Mouse (Mus musculus) intestine, embryonic 16.5 days (tissue): ENCODE results near the gene Rab36. TPM values are rescaled to one million over a fixed set of nuclear protein-coding genes. Genes with fewer than 3 reads are reported as not detected.

Experiments used
- ATAC-seq: fragments of 200-750 bp; cut with Nextera tagmentation; 2 replicates; pipeline ENCODE4 v1.8.0; 2017; ENCODE audit warnings: moderate TSS enrichment, moderate library complexity
- H3K27ac ChIP-seq: fragments of 300-500 bp; sonication (generic); 2 replicates; pipeline ENCODE4 v1.5.1; 2014; ENCODE audit warnings: mild to moderate bottlenecking, low read length
- H3K27me3 ChIP-seq: fragments of 300-500 bp; sonication (generic); replicated peaks from 2 replicates; pipeline ENCODE4 v1.6.1; 2014; ENCODE audit warnings: low read length, control low read depth, mixed read lengths; ENCODE audit not compliant: control insufficient read depth, insufficient read depth
- H3K36me3 ChIP-seq: fragments of 300-500 bp; sonication (generic); 2 replicates; pipeline ENCODE4 v1.6.1; 2014; ENCODE audit warnings: low read length, control low read depth; ENCODE audit not compliant: control insufficient read depth, insufficient read depth
- H3K4me1 ChIP-seq: fragments of 300-500 bp; sonication (generic); 2 replicates; pipeline ENCODE4 v1.6.1; 2014; ENCODE audit warnings: low read length, control low read depth, mixed read lengths; ENCODE audit not compliant: control insufficient read depth, insufficient read depth
- H3K4me2 ChIP-seq: fragments of 300-500 bp; sonication (generic); 2 replicates; pipeline ENCODE4 v1.6.1; 2014; ENCODE audit warnings: low read depth, low read length, control low read depth
- H3K4me3 ChIP-seq: fragments of 300-500 bp; sonication (generic); 2 replicates; pipeline ENCODE4 v1.5.1; 2014; ENCODE audit warnings: mild to moderate bottlenecking, low read length
- H3K9ac ChIP-seq: fragments of 300-500 bp; sonication (generic); 2 replicates; pipeline ENCODE4 v1.6.1; 2014; ENCODE audit warnings: low read depth, low read length
- H3K9me3 ChIP-seq: fragments of 300-500 bp; sonication (generic); 2 replicates; pipeline ENCODE4 v1.6.1; 2016; ENCODE audit warnings: low read length, control low read depth; ENCODE audit not compliant: control insufficient read depth
- WGBS: fragments of 180-500 bp; shearing (Covaris S2); extraction: QIAGEN DNeasy Blood & Tissue Kit; methylation state at CpG from one replicate; pipeline ENCODE4 v1.1.7; 2014; 5-methylcytosine and 5-hydroxymethylcytosine counted together
- polyA plus RNA-seq: library from polyadenylated mRNA; unstranded; fragments of >200 nt; fragmentation: Nextera tagmentation; extraction: Ambion mirVana; gene quantifications from 2 replicates; pipeline ENCODE4 v1.2.1, GENCODE M21; 2015

The Rab36 gene
- polyA plus RNA-seq, 1 experiment from 2014 or later = 5.5 TPM

GRCm38 (mm10) chr10:75063301-75063965, 26.6 kb downstream of the Rab36 start:
- peak overlapping the region; percentile 89 for H3K4me3 ChIP-seq
- WGBS = 43% methylated on average over 12 of the region's 12 CpGs
- peaks cover 45% of the 10 kb centered on the region for H3K4me1 ChIP-seq

GRCm38 (mm10) chr10:75065691-75066090, 28.8 kb downstream of the Rab36 start:
- WGBS = 73% methylated on average over 6 of the region's 6 CpGs
- Histone ChIP-seq H3K4me1 (peaks cover 53% of the 10 kb centered on the region), H3K9me3 (no peaks in the 10 kb centered on the region), H3K27ac (no peak overlapping the region), H3K9ac (no peak overlapping the region), H3K4me2 (no peak overlapping the region), H3K4me3 (no peak overlapping the region), H3K36me3 (no peaks in the 10 kb centered on the region), H3K27me3 (no peaks in the 10 kb centered on the region)
- ATAC-seq = no peak

More at GRCm38 (mm10) chr10:75063301-75063965, 26.6 kb downstream of the Rab36 start:
- Histone ChIP-seq H3K9me3 (no peaks in the 10 kb centered on the region), H3K9ac (peak overlapping the region; percentile 29; the same call in 1 of the 2 replicates), H3K27me3 (no peaks in the 10 kb centered on the region), H3K27ac (no peak overlapping the region; the same call in 1 of the 2 replicates), H3K4me2 (peak overlapping the region; percentile 90), H3K36me3 (no peaks in the 10 kb centered on the region)
- peak; percentile 15; the same call in 1 of the 2 replicates for ATAC-seq

GRCm38 (mm10) chr10:75067446-75067845, 30.6 kb downstream of the Rab36 start:
- Histone ChIP-seq H3K4me2 (no peak overlapping the region), H3K27me3 (no peaks in the 10 kb centered on the region), H3K4me1 (peaks cover 43% of the 10 kb centered on the region), H3K4me3 (no peak overlapping the region), H3K9ac (no peak overlapping the region), H3K36me3 (no peaks in the 10 kb centered on the region), H3K9me3 (no peaks in the 10 kb centered on the region), H3K27ac (no peak overlapping the region)
- ATAC-seq = no peak

DNA sequence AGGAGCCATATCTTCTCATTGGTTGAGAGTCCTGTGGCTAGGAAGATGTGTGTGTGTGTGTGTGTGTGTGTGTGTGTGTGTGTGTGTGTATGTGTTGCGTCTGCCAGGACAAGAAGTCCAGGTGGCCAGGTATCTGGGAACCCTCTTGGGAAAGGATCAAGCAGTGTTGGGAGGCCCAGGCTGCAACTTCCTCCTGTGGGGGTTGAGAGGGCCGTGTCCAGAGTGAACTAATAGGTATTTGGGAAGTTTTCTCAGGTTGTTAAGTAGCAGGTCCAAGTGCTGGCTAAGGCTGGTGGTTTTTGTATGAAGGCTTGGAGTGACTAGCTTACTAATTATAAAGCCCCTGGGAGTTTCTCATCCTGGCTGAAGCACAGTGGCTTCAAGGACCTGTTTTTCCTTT, 31.2 kb downstream of the Rab36 start:
- H3K36me3 ChIP-seq = no peaks in the 10 kb centered on the region
- 30% methylated on average over 2 of the region's 2 CpGs for WGBS
- no peak overlapping the region for H3K27ac ChIP-seq

GRCm38 (mm10) chr10:75068624-75069328, 31.9 kb downstream of the Rab36 start:
- Histone ChIP-seq H3K27me3 (no peaks in the 10 kb centered on the region), H3K27ac (no peak overlapping the region), H3K4me2 (peak overlapping the region; percentile 26), H3K36me3 (no peaks in the 10 kb centered on the region), H3K9me3 (no peaks in the 10 kb centered on the region), H3K9ac (no peak overlapping the region), H3K4me3 (no peak overlapping the region), H3K4me1 (peaks cover 30% of the 10 kb centered on the region)
- peak; percentile 61 for ATAC-seq
- 35% methylated on average over 12 of the region's 12 CpGs for WGBS

More for the DNA sequence above, 31.2 kb downstream of the Rab36 start:
- Histone ChIP-seq H3K9ac (no peak overlapping the region), H3K4me1 (peaks cover 37% of the 10 kb centered on the region), H3K4me2 (no peak overlapping the region), H3K4me3 (no peak overlapping the region), H3K27me3 (no peaks in the 10 kb centered on the region), H3K9me3 (no peaks in the 10 kb centered on the region)
- ATAC-seq = peak; percentile 22

GRCm38 (mm10) chr10:75070281-75070976, 33.6 kb downstream of the Rab36 start:
- H3K9me3 ChIP-seq = no peaks in the 10 kb centered on the region
- no peaks in the 10 kb centered on the region for H3K36me3 ChIP-seq
- no peak overlapping the region for H3K9ac ChIP-seq
- peaks cover 26% of the 10 kb centered on the region for H3K4me1 ChIP-seq
- H3K27me3 ChIP-seq = no peaks in the 10 kb centered on the region
- ATAC-seq = no peak
- WGBS = 34% methylated on average over 11 of the region's 11 CpGs
- no peak overlapping the region for H3K4me2 ChIP-seq
- H3K27ac ChIP-seq = no peak overlapping the region
- no peak overlapping the region for H3K4me3 ChIP-seq

DNA sequence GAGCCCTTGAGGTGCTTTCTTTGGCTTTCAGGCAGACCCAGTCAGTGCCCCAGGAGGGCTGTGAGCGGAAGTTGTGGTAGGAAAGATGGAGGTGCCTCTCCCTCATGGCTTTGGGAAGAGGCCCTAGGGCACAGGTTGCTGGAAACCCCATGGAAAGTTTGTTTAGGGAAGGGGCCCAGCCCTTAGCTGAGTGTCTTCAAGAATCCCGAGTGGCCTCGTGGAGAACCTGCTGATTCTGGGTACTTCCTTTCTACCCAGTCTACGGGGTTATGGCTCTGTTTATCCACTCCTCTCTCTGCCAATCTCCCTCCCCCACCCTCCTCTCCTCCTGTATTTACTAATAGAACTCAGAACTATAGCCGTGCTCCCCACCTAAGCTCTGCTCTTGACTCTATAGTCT, 38.8 kb downstream of the Rab36 start:
- H3K9me3 ChIP-seq = no peaks in the 10 kb centered on the region
- 54% methylated on average over 5 of the region's 5 CpGs for WGBS

DNA sequence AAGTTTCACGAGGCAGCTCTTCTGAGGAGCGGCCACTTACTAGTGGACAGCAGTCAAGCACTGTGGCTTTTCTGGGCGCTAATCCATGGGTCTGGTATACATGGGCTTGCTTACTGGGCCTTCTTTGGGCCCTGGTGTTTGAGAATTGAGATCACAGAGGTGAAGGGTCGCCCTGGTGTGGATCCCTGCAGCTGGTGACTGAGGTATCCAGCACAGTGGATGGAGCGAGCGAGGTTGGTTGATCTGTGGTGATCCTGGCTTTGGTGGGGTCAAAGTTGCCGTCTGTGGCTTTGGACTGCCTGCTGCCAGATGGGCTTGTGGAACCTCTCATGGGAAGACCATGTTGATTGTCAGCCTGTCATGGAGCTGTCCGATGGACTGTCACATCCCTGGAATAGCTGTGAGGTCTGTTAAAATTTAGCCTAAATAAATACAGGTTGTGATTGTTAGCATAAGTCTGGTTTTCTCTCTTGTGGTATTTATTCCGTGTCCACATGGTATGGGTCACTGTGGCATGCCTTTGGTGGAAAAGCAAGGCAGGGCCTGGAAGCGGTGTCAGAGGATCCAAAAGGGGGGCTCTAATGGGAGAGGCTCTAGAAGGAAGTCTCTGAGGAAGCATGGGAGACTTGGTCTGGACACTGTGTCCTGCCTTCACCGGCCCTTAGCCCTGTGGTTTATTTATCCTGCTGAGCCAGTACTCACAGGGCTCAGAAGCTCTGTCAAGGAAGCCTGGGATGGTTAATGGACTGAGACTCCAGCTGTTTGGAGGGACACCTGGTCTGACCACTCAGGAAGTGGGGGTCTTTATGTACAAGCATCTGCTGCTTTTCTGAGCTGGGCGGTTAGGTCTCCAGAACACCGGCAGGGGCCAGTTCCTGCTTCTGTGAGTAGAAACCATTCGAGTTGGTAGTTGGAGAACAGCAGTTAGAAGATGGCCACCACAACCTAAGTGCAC, 41.6 kb downstream of the Rab36 start:
- no peaks in the 10 kb centered on the region for H3K27me3 ChIP-seq
- no peak for ATAC-seq
- WGBS = 66% methylated on average over 14 of the region's 14 CpGs
- no peaks in the 10 kb centered on the region for H3K9me3 ChIP-seq
- no peak overlapping the region for H3K4me3 ChIP-seq
- H3K27ac ChIP-seq = no peak overlapping the region
- H3K4me2 ChIP-seq = no peak overlapping the region
- no peak overlapping the region for H3K9ac ChIP-seq
- no peaks in the 10 kb centered on the region for H3K36me3 ChIP-seq
- peaks cover 12% of the 10 kb centered on the region; the same call in 1 of the 2 replicates for H3K4me1 ChIP-seq

More for the DNA sequence above, 38.8 kb downstream of the Rab36 start:
- Histone ChIP-seq H3K4me2 (no peak overlapping the region), H3K36me3 (no peaks in the 10 kb centered on the region), H3K9ac (no peak overlapping the region), H3K27me3 (no peaks in the 10 kb centered on the region), H3K4me1 (peaks cover 13% of the 10 kb centered on the region), H3K4me3 (no peak overlapping the region), H3K27ac (no peak overlapping the region)
- no peak for ATAC-seq
